In the genomic region with DNA sequence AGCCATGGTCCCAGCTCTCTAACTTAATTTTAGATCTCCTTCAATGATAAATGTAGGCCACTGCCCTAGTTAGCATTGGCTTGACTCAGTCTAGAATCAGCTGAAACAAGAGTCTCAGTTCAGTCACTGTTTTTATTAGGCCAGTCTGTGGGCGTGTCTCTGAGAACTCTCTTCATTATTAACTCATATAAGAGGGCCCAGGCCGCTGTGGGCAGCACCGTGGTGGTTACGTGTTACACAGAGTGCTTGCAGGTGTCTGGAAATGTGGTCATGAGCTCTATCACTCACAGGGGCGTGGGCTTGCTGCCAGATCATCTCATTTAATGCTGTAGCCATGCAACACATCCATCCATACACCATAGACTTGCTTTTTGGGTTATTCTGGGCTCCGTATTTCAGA, we compare ENCODE assay signal across 23 mouse cellular contexts. TPM values are rescaled to one million over a fixed set of nuclear protein-coding genes. Genes with fewer than 3 reads are reported as not detected.
DNase-seq lines count a peak whose midpoint lies in the region; ATAC-seq and TF ChIP-seq lines count a peak whose summit lies in the region.
"Had no signal": no experiment of that assay in that cellular context is flagged by ENCODE, and none has a peak within 500 bp of the region (broad histone marks: within the 10 kb centered on the region; RNA-seq: fewer than 3 reads in every experiment).

No protein-coding gene starts in this region.

- no peak overlapping the region for H3K27ac ChIP-seq in kidney, adult 2 months (ENCODE audit: insufficient read depth, low read depth, low read length)
- no peak overlapping the region for H3K27ac ChIP-seq in kidney, embryonic 14.5 days (ENCODE audit: low read depth, low read length)
- no peak overlapping the region for H3K27ac ChIP-seq in limb, embryonic 13.5 days
- no peak overlapping the region for H3K27ac ChIP-seq in forebrain, embryonic 12.5 days
- H3K27ac ChIP-seq: embryonic facial prominence, embryonic 12.5 days; hindbrain, embryonic 15.5 days; left cerebral cortex, adult 2 months; liver, embryonic 15.5 days; midbrain, embryonic 13.5 days had no signal

- DNase-seq in cerebellum, postnatal 10 days = peak; percentile 43 to 46
- no peak for DNase-seq in cerebellum, postnatal 25 days
- peak; percentile 24 for DNase-seq in kidney, adult 2 months
- DNase-seq in MN1 (ENCODE audit: low spot score) = peak; percentile 11
- DNase-seq in urinary bladder, adult 18-20 months (ENCODE audit: low spot score in 2 of 2) = no peak
- DNase-seq: adrenal gland, postnatal 36 days; cerebellum, adult 18-20 months; heart, postnatal 4 days; kidney, adult 9 months; thymus, postnatal 36 days had no signal

- H3K9ac ChIP-seq in kidney, embryonic 14.5 days (ENCODE audit: low read depth, low read length) = no peak overlapping the region
- no peak overlapping the region for H3K9ac ChIP-seq in limb, embryonic 13.5 days
- H3K9ac ChIP-seq in forebrain, embryonic 12.5 days = no peak overlapping the region
- H3K9ac ChIP-seq: embryonic facial prominence, embryonic 12.5 days; heart, embryonic 12.5 days; hindbrain, embryonic 15.5 days; liver, embryonic 15.5 days; midbrain, embryonic 13.5 days had no signal

- TF ChIP-seq POLR2A in kidney, adult 2 months (IDR thresholded peaks at IDR 0.05; ENCODE audit: low read depth, low read length) = no peak

- H3K4me3 ChIP-seq in kidney, adult 2 months (ENCODE audit: insufficient read depth, low read depth, low read length) = no peak overlapping the region
- no peak overlapping the region for H3K4me3 ChIP-seq in kidney, embryonic 14.5 days (ENCODE audit: low read length)
- no peak overlapping the region for H3K4me3 ChIP-seq in limb, embryonic 13.5 days
- H3K4me3 ChIP-seq in forebrain, embryonic 12.5 days (replicated peaks) = no peak overlapping the region
- H3K4me3 ChIP-seq: embryonic facial prominence, embryonic 12.5 days; erythroblast, embryonic 14.5 days; heart, embryonic 12.5 days; hindbrain, embryonic 15.5 days; left cerebral cortex, adult 2 months; liver, embryonic 15.5 days; midbrain, embryonic 13.5 days had no signal

- H3K4me1 ChIP-seq in kidney, adult 2 months (ENCODE audit: control insufficient read depth, insufficient read depth, low read length) = peaks cover 6% of the 10 kb centered on the region
- no peaks in the 10 kb centered on the region for H3K4me1 ChIP-seq in kidney, embryonic 14.5 days (ENCODE audit: control insufficient read depth, insufficient read depth, low read length)
- peaks cover 34% of the 10 kb centered on the region for H3K4me1 ChIP-seq in limb, embryonic 13.5 days
- H3K4me1 ChIP-seq in forebrain, embryonic 12.5 days = no peaks in the 10 kb centered on the region
- H3K4me1 ChIP-seq: hindbrain, embryonic 15.5 days; liver, embryonic 15.5 days; midbrain, embryonic 13.5 days had no signal

- no peaks in the 10 kb centered on the region for H3K36me3 ChIP-seq in kidney, adult 2 months (ENCODE audit: control insufficient read depth, insufficient read depth, low read length)
- no peaks in the 10 kb centered on the region for H3K36me3 ChIP-seq in kidney, embryonic 14.5 days (ENCODE audit: control insufficient read depth, insufficient read depth, low read length)
- H3K36me3 ChIP-seq in limb, embryonic 13.5 days = no peaks in the 10 kb centered on the region
- H3K36me3 ChIP-seq in forebrain, embryonic 12.5 days (replicated peaks) = no peaks in the 10 kb centered on the region
- H3K36me3 ChIP-seq: embryonic facial prominence, embryonic 12.5 days; heart, embryonic 12.5 days; hindbrain, embryonic 15.5 days; liver, embryonic 15.5 days; midbrain, embryonic 13.5 days had no signal

- no peak overlapping the region for H3K4me2 ChIP-seq in kidney, embryonic 14.5 days (replicated peaks; ENCODE audit: low read depth, low read length)
- no peak overlapping the region for H3K4me2 ChIP-seq in limb, embryonic 13.5 days (replicated peaks)
- no peak overlapping the region for H3K4me2 ChIP-seq in forebrain, embryonic 12.5 days
- H3K4me2 ChIP-seq: embryonic facial prominence, embryonic 12.5 days; heart, embryonic 12.5 days; hindbrain, embryonic 15.5 days; liver, embryonic 15.5 days; midbrain, embryonic 13.5 days had no signal

- no peak for ATAC-seq in kidney, embryonic 14.5 days (ENCODE audit: low FRiP score, low TSS enrichment)
- ATAC-seq in limb, embryonic 13.5 days (ENCODE audit: low FRiP score, low read depth) = peak; percentile 64; the same call in 1 of the 2 replicates
- no peak for ATAC-seq in forebrain, embryonic 12.5 days (ENCODE audit: low FRiP score)
- ATAC-seq: CD4-positive, CD25-positive, alpha-beta regulatory T cell, adult 4 months; forebrain, embryonic 14.5 days; lung, postnatal 0 days; midbrain, embryonic 13.5 days had no signal

- no peaks in the 10 kb centered on the region for H3K27me3 ChIP-seq in kidney, adult 2 months (replicated peaks; ENCODE audit: control insufficient read depth, insufficient read depth, low read length)
- no peaks in the 10 kb centered on the region for H3K27me3 ChIP-seq in kidney, embryonic 14.5 days (ENCODE audit: control insufficient read depth, insufficient read depth, low read length)
- H3K27me3 ChIP-seq in limb, embryonic 13.5 days = no peaks in the 10 kb centered on the region
- H3K27me3 ChIP-seq in forebrain, embryonic 12.5 days = no peaks in the 10 kb centered on the region
- H3K27me3 ChIP-seq: embryonic facial prominence, embryonic 12.5 days; heart, embryonic 12.5 days; hindbrain, embryonic 15.5 days; liver, embryonic 15.5 days; midbrain, embryonic 13.5 days had no signal

- no peak for TF ChIP-seq CTCF in kidney, adult 2 months (conservative IDR thresholded peaks at IDR 0.05; ENCODE audit: insufficient read depth, insufficient read length, low read depth, low read length)

- H3K9me3 ChIP-seq in kidney, embryonic 14.5 days (ENCODE audit: control insufficient read depth, low read length) = no peaks in the 10 kb centered on the region
- H3K9me3 ChIP-seq in limb, embryonic 13.5 days = no peaks in the 10 kb centered on the region
- no peaks in the 10 kb centered on the region for H3K9me3 ChIP-seq in forebrain, embryonic 12.5 days
- H3K9me3 ChIP-seq: embryonic facial prominence, embryonic 12.5 days; hindbrain, embryonic 15.5 days; liver, embryonic 15.5 days; midbrain, embryonic 13.5 days had no signal

- WGBS in kidney, adult 2 months = 60% methylated on average over 6 of the region's 6 CpGs
- 64% methylated on average over 6 of the region's 6 CpGs for WGBS in kidney, embryonic 14.5 days
- WGBS in limb, embryonic 13.5 days = 45% methylated on average over 6 of the region's 6 CpGs
- WGBS in forebrain, embryonic 12.5 days = 85% methylated on average over 6 of the region's 6 CpGs

RNA-seq across cellular contexts. Expression of a gene that starts 46.4 kb away (rescaled TPM):
- 295 and 328 TPM in 2 replicates for polyA plus RNA-seq in kidney, adult 2 months (2012; rRNA removed)
- polyA plus RNA-seq in kidney, embryonic 14.5 days (2014; fragmentation: Nextera tagmentation; extraction: Ambion mirVana) = 3.2 and 4.2 TPM in 2 replicates
- polyA plus RNA-seq in limb, embryonic 13.5 days (2015; fragmentation: Nextera tagmentation; extraction: Ambion mirVana) = 17.6 and 21.9 TPM in 2 replicates
- 0.91 and 1.6 TPM in 2 replicates for polyA plus RNA-seq in forebrain, embryonic 12.5 days (2016; fragmentation: Nextera tagmentation; extraction: Ambion mirVana)
- polyA plus RNA-seq: erythroblast, embryonic 14.5 days had no signal

Comparison
In these comparisons a context has a peak if more than half of its experiments do, and no peak if none do; other contexts are left out.
1. DNase-seq: peak in cerebellum, postnatal 10 days (2 of 2), kidney, adult 2 months (single experiment) and MN1 (single experiment); none in cerebellum, postnatal 25 days (0 of 2) and urinary bladder, adult 18-20 months (0 of 2).
2. RNA of a gene that starts 46.4 kb away (polyA plus RNA-seq): 295 to 328 TPM in kidney, adult 2 months; 17.6 to 21.9 TPM in limb, embryonic 13.5 days, 3.2 to 4.2 TPM in kidney, embryonic 14.5 days and 0.91 to 1.6 TPM in forebrain, embryonic 12.5 days; every median in the first group is over 10 times any median in the second.